In the genomic region with DNA sequence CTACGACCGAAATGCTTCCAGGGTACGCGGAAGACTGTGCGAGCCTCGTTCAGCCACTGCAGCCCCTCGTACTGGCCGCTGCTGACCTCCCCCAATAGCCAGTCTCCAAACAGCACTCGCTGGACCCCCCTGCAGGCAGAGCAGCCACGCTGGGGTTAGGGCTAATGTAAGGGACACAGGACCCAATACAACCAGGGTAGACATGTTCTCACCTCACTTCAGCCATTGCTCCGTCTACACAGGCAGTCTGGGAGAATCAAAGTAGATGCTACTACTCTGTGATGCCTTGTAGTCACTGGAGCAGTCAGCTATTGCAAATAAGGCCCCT, we compare ENCODE assay signal across 7 mouse cellular contexts. TPM values are rescaled to one million over a fixed set of nuclear protein-coding genes. Genes with fewer than 3 reads are reported as not detected.
DNase-seq lines count a peak whose midpoint lies in the region; ATAC-seq and TF ChIP-seq lines count a peak whose summit lies in the region.

No protein-coding gene starts in this region.

- H3K4me2 ChIP-seq in limb, embryonic 11.5 days (ENCODE audit: low read depth, severe bottlenecking) = no peak overlapping the region; the same call in 1 of the 2 replicates
- H3K4me2 ChIP-seq in hindbrain, embryonic 13.5 days = 0 out of 2 replicates have a peak overlapping the region, but pooled peaks have one; percentile 50
- H3K4me2 ChIP-seq in midbrain, postnatal 0 days (ENCODE audit: low read depth, low read length, poor library complexity, severe bottlenecking) = peak overlapping the region; percentile 37; the same call in 1 of the 2 replicates

- no peak for ATAC-seq in limb, embryonic 11.5 days (ENCODE audit: insufficient number of reproducible peaks, low FRiP score, low TSS enrichment, low read depth)
- ATAC-seq in hindbrain, embryonic 13.5 days (ENCODE audit: low FRiP score) = no peak
- ATAC-seq in midbrain, postnatal 0 days (ENCODE audit: low FRiP score) = no peak

- no peak overlapping the region for H3K9ac ChIP-seq in limb, embryonic 11.5 days (ENCODE audit: low read length)
- H3K9ac ChIP-seq in hindbrain, embryonic 13.5 days = no peak overlapping the region
- H3K9ac ChIP-seq in midbrain, postnatal 0 days (replicated peaks; ENCODE audit: low read length, poor library complexity, severe bottlenecking) = no peak overlapping the region

- H3K27me3 ChIP-seq in limb, embryonic 11.5 days (ENCODE audit: control insufficient read depth, insufficient read depth, low read length) = no peaks in the 10 kb centered on the region
- no peaks in the 10 kb centered on the region for H3K27me3 ChIP-seq in limb, embryonic 10.5 days (ENCODE audit: low read depth, poor library complexity, severe bottlenecking)
- no peaks in the 10 kb centered on the region for H3K27me3 ChIP-seq in hindbrain, embryonic 13.5 days
- H3K27me3 ChIP-seq in midbrain, postnatal 0 days (ENCODE audit: insufficient read depth, low read length) = no peaks in the 10 kb centered on the region

- peak; percentile 31 for DNase-seq in limb, embryonic 11.5 days (ENCODE audit: low spot score)
- DNase-seq in limb, embryonic 10.5 days (ENCODE audit: low spot score) = no peak
- no peak for DNase-seq in midbrain, postnatal 0 days (ENCODE audit: low spot score)
- DNase-seq in yolk sac, embryonic 10.5 days (ENCODE audit: low spot score) = no peak
- DNase-seq in thymus, adult 18-20 months = no peak

- peaks cover 11% of the 10 kb centered on the region for H3K4me1 ChIP-seq in limb, embryonic 11.5 days (ENCODE audit: control insufficient read depth, insufficient read depth, low read length)
- H3K4me1 ChIP-seq in limb, embryonic 10.5 days = peaks cover 23% of the 10 kb centered on the region
- H3K4me1 ChIP-seq in brown adipose tissue, adult 24 weeks (ENCODE audit: control insufficient read depth, insufficient read depth, insufficient read length, low read length) = peaks cover 2% of the 10 kb centered on the region; the same call in 1 of the 2 replicates
- H3K4me1 ChIP-seq in hindbrain, embryonic 13.5 days (replicated peaks) = peaks cover 16% of the 10 kb centered on the region
- H3K4me1 ChIP-seq in midbrain, postnatal 0 days (ENCODE audit: insufficient read depth, low read length) = no peaks in the 10 kb centered on the region

- no peaks in the 10 kb centered on the region for H3K9me3 ChIP-seq in limb, embryonic 11.5 days (ENCODE audit: control insufficient read depth, low read length)
- no peaks in the 10 kb centered on the region for H3K9me3 ChIP-seq in limb, embryonic 10.5 days (replicated peaks)
- no peaks in the 10 kb centered on the region for H3K9me3 ChIP-seq in hindbrain, embryonic 13.5 days
- H3K9me3 ChIP-seq in midbrain, postnatal 0 days (ENCODE audit: low read length) = no peaks in the 10 kb centered on the region

- TF ChIP-seq CTCF in midbrain, postnatal 0 days (IDR thresholded peaks at IDR 0.05) = no peak

- no peak overlapping the region; the same call in 1 of the 2 replicates for H3K4me3 ChIP-seq in limb, embryonic 11.5 days (ENCODE audit: low read depth, low read length)
- no peak overlapping the region for H3K4me3 ChIP-seq in limb, embryonic 10.5 days
- peak overlapping the region; percentile 83 for H3K4me3 ChIP-seq in brown adipose tissue, adult 24 weeks (ENCODE audit: insufficient read depth, low read depth, low read length)
- no peak overlapping the region; the same call in 1 of the 2 replicates for H3K4me3 ChIP-seq in hindbrain, embryonic 13.5 days
- H3K4me3 ChIP-seq in midbrain, postnatal 0 days (ENCODE audit: low read depth, low read length) = no peak overlapping the region

- H3K36me3 ChIP-seq in limb, embryonic 11.5 days (ENCODE audit: control insufficient read depth, insufficient read depth, low read length) = peaks cover 26% of the 10 kb centered on the region
- peaks cover 44% of the 10 kb centered on the region for H3K36me3 ChIP-seq in limb, embryonic 10.5 days
- H3K36me3 ChIP-seq in hindbrain, embryonic 13.5 days = peaks cover 42% of the 10 kb centered on the region
- H3K36me3 ChIP-seq in midbrain, postnatal 0 days (ENCODE audit: insufficient read depth, low read length) = peaks cover 38% of the 10 kb centered on the region

- 45% methylated on average over 11 of the region's 11 CpGs for WGBS in limb, embryonic 11.5 days
- 47% methylated on average over 11 of the region's 11 CpGs for WGBS in limb, embryonic 10.5 days
- WGBS in hindbrain, embryonic 13.5 days = 44% methylated on average over 11 of the region's 11 CpGs
- WGBS in midbrain, postnatal 0 days = 39% methylated on average over 11 of the region's 11 CpGs

- no peak overlapping the region for H3K27ac ChIP-seq in limb, embryonic 11.5 days (replicated peaks; ENCODE audit: low read depth, low read length)
- H3K27ac ChIP-seq in limb, embryonic 10.5 days = no peak overlapping the region
- no peak overlapping the region for H3K27ac ChIP-seq in brown adipose tissue, adult 24 weeks (replicated peaks; ENCODE audit: low read depth, low read length)
- H3K27ac ChIP-seq in hindbrain, embryonic 13.5 days = no peak overlapping the region
- H3K27ac ChIP-seq in midbrain, postnatal 0 days (ENCODE audit: low read depth, low read length) = no peak overlapping the region

RNA-seq across cellular contexts. Expression of a gene that starts 0.9 kb away (rescaled TPM):
- polyA plus RNA-seq in limb, embryonic 11.5 days (2014; fragmentation: Nextera tagmentation; extraction: Ambion mirVana) = 0.59 and 0.79 TPM in 2 replicates
- polyA plus RNA-seq in limb, embryonic 10.5 days (2016; fragmentation: Nextera tagmentation; extraction: Ambion mirVana) = 0.50 and 0.73 TPM in 2 replicates
- 3.3 and 5.5 TPM in 2 replicates for polyA plus RNA-seq in brown adipose tissue, adult 24 weeks (2012; ENCODE audit: insufficient read depth, insufficient read length, missing spikeins)
- 1.2 and 1.3 TPM in 2 replicates for polyA plus RNA-seq in hindbrain, embryonic 13.5 days (2015; fragmentation: Nextera tagmentation; extraction: Ambion mirVana)
- total RNA-seq in midbrain, postnatal 0 days (2014; rRNA removed) = 3.9 and 4.5 TPM in 2 replicates
- polyA plus RNA-seq in midbrain, postnatal 0 days (2015; fragmentation: Nextera tagmentation; extraction: Ambion mirVana) = 2.8 and 2.9 TPM in 2 replicates

RNA-seq across cellular contexts. Expression of a gene that starts 11.2 kb away (rescaled TPM):
- polyA plus RNA-seq in limb, embryonic 11.5 days (2014; fragmentation: Nextera tagmentation; extraction: Ambion mirVana) = 0.20 TPM in 1 of 2 replicates, not detected in the other
- 0.19 TPM in 1 of 2 replicates, not detected in the other for polyA plus RNA-seq in limb, embryonic 10.5 days (2016; fragmentation: Nextera tagmentation; extraction: Ambion mirVana)
- not detected in 2 replicates for polyA plus RNA-seq in brown adipose tissue, adult 24 weeks (2012; ENCODE audit: insufficient read depth, insufficient read length, missing spikeins)
- not detected in 2 replicates for polyA plus RNA-seq in hindbrain, embryonic 13.5 days (2015; fragmentation: Nextera tagmentation; extraction: Ambion mirVana)
- not detected in 2 replicates for total RNA-seq in midbrain, postnatal 0 days (2014; rRNA removed)
- not detected in 2 replicates for polyA plus RNA-seq in midbrain, postnatal 0 days (2015; fragmentation: Nextera tagmentation; extraction: Ambion mirVana)

RNA-seq across cellular contexts. Expression of a gene that starts 13.6 kb away (rescaled TPM):
- 10.2 TPM in 2 replicates for polyA plus RNA-seq in limb, embryonic 11.5 days (2014; fragmentation: Nextera tagmentation; extraction: Ambion mirVana)
- polyA plus RNA-seq in limb, embryonic 10.5 days (2016; fragmentation: Nextera tagmentation; extraction: Ambion mirVana) = 9.7 and 11.3 TPM in 2 replicates
- polyA plus RNA-seq in brown adipose tissue, adult 24 weeks (2012; ENCODE audit: insufficient read depth, insufficient read length, missing spikeins) = not detected in 2 replicates
- polyA plus RNA-seq in hindbrain, embryonic 13.5 days (2015; fragmentation: Nextera tagmentation; extraction: Ambion mirVana) = 1.5 and 3.2 TPM in 2 replicates
- 1.5 and 2.5 TPM in 2 replicates for total RNA-seq in midbrain, postnatal 0 days (2014; rRNA removed)
- polyA plus RNA-seq in midbrain, postnatal 0 days (2015; fragmentation: Nextera tagmentation; extraction: Ambion mirVana) = 3.3 and 4.3 TPM in 2 replicates

RNA-seq across cellular contexts. Expression of a gene that starts 26.4 kb away (rescaled TPM):
- polyA plus RNA-seq in limb, embryonic 11.5 days (2014; fragmentation: Nextera tagmentation; extraction: Ambion mirVana) = 0.45 and 0.47 TPM in 2 replicates
- polyA plus RNA-seq in limb, embryonic 10.5 days (2016; fragmentation: Nextera tagmentation; extraction: Ambion mirVana) = 0.68 and 0.93 TPM in 2 replicates
- polyA plus RNA-seq in brown adipose tissue, adult 24 weeks (2012; ENCODE audit: insufficient read depth, insufficient read length, missing spikeins) = not detected in 2 replicates
- 0.68 and 0.70 TPM in 2 replicates for polyA plus RNA-seq in hindbrain, embryonic 13.5 days (2015; fragmentation: Nextera tagmentation; extraction: Ambion mirVana)
- total RNA-seq in midbrain, postnatal 0 days (2014; rRNA removed) = 0.55 and 0.61 TPM in 2 replicates
- 0.73 and 0.98 TPM in 2 replicates for polyA plus RNA-seq in midbrain, postnatal 0 days (2015; fragmentation: Nextera tagmentation; extraction: Ambion mirVana)

RNA-seq across cellular contexts. Expression of a gene that starts 36.8 kb away (rescaled TPM):
- 83.4 and 93.5 TPM in 2 replicates for polyA plus RNA-seq in limb, embryonic 11.5 days (2014; fragmentation: Nextera tagmentation; extraction: Ambion mirVana)
- polyA plus RNA-seq in limb, embryonic 10.5 days (2016; fragmentation: Nextera tagmentation; extraction: Ambion mirVana) = 121 and 131 TPM in 2 replicates
- 17.0 and 22.5 TPM in 2 replicates for polyA plus RNA-seq in brown adipose tissue, adult 24 weeks (2012; ENCODE audit: insufficient read depth, insufficient read length, missing spikeins)
- 77.1 and 78.9 TPM in 2 replicates for polyA plus RNA-seq in hindbrain, embryonic 13.5 days (2015; fragmentation: Nextera tagmentation; extraction: Ambion mirVana)
- total RNA-seq in midbrain, postnatal 0 days (2014; rRNA removed) = 46.3 and 54.6 TPM in 2 replicates
- 35.1 and 39.5 TPM in 2 replicates for polyA plus RNA-seq in midbrain, postnatal 0 days (2015; fragmentation: Nextera tagmentation; extraction: Ambion mirVana)
